Mouse (Mus musculus) thymus, postnatal 4 days (tissue): Measurements from ENCODE around the gene 6330403K07Rik.
A peak's percentile ranks its signal among the peaks of the same experiment; 100 is the strongest.

Experiments used
- DNase-seq: peaks from one replicate; pipeline ENCODE4 v3.0.0; 2021

The 6330403K07Rik gene

DNA sequence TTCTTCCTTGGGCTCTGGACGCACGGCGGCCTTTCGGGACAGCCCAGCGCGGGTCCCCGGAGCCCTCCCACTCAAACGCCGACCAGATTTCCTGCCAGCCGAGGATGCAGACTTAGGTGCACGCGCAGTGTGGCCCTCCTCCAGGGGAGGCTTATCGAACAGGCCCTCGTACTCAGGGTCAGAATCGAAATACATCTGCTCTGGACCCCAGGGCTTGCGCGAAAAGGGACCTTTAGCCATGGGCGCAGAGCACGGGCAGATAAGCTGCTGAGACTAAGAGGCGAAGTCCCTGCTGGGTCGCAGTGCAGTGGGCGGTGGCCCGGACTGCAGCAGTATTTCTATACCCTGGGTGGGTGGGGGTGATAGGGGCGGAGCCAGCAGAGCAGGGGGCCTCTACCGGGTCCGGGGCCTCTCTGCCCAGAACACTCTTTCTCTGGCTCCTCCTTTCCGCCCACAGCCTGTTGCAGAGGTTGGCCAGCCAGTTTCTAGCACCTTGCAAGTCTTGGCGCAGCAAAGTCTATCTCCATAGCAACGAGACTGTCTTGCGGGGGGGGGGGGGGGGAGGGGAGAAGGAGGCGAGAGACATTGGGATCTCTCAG lies at the start of gene 6330403K07Rik:
Gene 6330403K07Rik (minus strand): TSS at position 351 of the 599 bp plus-strand sequence.
- DNase-seq = peak; percentile 27

DNA sequence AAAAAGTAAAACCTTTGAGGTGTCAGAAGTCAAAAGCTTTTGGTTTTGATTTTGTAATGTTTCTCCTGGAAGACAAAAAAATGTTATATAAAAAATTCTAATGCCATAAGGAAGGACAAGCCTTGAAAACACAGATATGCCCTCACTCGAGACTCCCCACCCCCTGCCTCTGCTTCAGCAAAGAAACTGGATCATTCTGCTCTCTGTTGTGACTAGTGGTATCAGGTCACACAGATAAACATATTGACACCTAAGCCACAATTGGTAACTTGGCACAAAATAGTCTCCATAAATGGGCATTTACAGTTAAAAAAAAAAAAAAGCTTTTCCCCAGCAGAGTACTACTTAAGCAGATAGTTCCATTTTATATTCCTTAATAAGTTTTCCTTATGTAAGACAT lies 43.0 kb upstream of the 6330403K07Rik start:
- no peak for DNase-seq

GRCm38 (mm10) chr11:71052554-71052953 lies 19.2 kb upstream of the 6330403K07Rik start:
- no peak for DNase-seq

DNA sequence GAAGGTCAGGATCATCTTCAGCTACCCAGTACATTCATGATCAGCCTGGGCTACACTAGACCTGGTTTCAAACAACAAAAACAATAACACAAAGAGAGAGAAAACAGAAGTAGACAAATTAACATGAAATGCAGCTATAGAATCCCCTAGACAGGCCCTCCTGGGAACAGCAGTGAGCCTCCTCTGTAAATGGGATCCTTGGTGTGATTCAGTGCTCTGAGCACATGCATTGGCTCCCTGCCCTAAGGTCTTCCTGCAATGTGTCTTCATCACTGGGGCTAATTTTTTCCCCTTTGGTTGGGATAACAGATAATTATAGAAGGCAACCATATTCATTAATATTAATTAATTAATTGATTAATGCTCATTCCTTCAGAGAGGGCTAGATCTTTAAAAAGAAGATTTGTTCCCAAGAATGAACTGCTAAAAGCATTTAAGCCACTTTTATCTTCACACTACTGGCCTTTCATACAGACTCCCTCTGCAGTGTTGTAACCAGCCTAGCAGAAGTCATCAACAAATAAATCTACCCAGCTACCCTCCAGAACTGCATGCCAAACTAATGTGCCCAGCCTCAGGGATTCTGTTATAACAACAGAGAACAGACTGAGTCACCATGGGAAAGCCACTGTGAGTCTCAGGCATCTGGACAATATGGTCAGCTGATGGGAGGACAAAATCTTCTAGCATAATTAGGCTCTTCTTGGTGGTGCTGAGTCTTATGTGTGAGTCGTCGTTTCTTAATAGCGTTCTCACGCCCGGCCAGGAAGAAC lies 6.4 kb upstream of the 6330403K07Rik start:
- DNase-seq = no peak

DNA sequence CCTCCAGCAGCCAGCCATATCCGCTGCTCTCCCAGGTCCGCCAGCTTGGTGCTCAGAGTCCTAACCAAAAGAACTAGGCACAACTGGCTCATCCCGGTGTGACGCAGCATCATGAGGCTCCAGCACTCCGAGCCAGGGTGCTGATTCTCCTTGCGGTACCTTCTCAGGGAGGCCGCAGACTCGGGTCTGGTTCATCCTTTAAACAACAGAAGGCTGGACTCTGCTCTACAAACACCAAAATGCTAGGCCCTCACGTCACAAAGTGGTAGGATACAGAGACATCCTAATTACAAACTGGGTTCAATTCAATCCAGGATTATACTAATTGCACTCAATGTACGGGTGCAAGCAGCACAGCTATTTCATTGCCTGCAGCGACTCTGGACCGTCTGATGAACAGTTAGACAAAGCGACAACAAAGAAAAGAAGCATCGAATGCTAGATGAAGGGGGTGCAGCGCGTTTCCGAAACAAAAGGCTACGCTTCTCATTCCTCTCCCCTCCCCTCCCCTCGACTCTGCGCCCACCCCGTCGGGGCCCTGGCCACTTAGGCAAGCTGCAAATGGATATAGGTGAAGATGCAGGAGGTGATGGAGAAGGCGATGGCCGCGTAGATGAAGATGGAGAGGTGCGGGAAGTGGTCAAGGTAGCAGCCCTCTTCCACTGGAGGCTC lies 686 bp downstream of the 6330403K07Rik start:
- DNase-seq = no peak

DNA sequence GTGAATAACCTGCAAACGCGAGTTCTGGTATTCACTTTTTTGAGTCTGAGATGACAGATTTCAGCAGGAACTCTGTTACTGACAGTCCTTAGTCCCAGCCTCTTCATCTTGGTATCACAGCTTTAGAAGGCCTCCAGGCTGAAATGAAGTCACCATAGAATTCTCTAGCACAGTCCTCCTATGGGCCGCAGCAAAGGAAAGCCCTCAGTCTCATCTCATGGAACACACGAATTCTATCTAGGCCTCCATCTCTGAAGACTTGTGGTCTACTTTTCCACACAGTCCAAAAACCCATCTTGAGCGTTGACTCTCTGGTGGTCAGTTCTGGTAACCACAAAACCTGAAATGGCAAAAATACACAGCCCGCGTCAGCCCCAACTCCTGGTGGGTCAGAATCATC lies 1.2 kb downstream of the 6330403K07Rik start:
- DNase-seq = no peak

GRCm38 (mm10) chr11:71029403-71030118 lies 3.8 kb downstream of the 6330403K07Rik start:
- no peak for DNase-seq

- no peak for DNase-seq
Measured at GRCm38 (mm10) chr11:71028280-71028679, 5.0 kb downstream of the 6330403K07Rik start.

GRCm38 (mm10) chr11:71019201-71020068 lies 13.9 kb downstream of the 6330403K07Rik start, which contains the start of the genes Mis12 and Derl2:
Gene Mis12 (plus strand): TSS chr11:71019611.
Gene Derl2 (minus strand): TSS chr11:71019841.
- DNase-seq = peak; percentile 95

DNA sequence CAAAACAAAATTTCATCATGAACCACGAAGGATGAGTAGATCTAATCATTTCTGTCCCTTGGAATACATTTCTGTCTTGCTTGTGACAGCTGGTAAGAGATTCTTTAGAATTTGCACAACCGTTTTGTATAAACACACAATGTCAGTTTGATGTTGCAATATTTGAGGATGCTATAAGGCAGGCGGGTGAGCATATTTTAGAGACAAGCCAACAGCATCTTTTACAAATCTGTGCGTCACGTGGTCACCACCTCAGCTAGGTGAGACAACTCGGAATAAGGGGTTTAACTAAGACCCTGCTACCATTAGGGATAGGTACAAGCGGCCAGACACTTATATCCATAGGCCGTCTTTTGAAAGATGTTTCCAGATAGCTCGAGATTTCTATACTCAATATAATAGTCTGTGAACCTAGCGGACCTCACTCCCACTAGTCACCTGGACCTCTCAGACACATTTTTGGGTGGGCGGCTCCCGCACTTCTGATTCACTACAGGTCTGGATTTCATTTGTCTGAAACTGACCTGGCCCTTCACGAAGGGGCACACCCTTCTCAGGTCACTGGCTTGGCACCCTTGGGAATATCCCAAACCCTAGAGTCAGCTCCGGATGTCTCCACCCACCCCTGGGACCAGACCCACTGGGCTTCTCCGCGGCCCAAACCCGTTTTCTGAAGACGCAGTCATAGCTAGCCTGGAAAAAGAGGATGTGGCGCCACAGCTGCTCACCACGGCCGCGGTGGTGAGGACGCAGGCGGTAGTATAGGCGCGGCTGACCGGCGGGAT lies 14.7 kb downstream of the 6330403K07Rik start:
- no peak for DNase-seq

- DNase-seq = no peak
Measured at GRCm38 (mm10) chr11:71017051-71017450, 16.3 kb downstream of the 6330403K07Rik start.

- DNase-seq = no peak
Measured at GRCm38 (mm10) chr11:71012743-71013142, 20.6 kb downstream of the 6330403K07Rik start.

DNA sequence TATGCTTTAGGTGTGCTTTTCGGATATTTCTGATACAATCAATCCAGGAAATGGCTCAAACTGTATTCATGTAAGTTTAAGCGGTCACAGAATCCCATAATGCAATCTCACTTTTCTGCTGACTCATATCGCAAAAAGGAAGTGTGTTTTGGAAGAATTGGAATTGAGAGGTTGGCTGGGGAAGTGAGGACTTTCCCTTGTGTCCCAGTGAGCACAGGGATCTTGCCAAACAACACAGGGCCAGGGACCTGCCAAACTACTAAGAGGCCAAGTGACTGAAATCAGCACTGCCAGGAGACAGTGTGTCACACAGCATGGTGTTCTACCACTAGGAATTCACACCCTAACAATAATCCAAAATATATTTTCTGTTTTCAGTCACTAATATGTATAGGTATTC lies 25.0 kb downstream of the 6330403K07Rik start:
- DNase-seq = no peak

GRCm38 (mm10) chr11:71007831-71008230 lies 25.5 kb downstream of the 6330403K07Rik start:
- no peak for DNase-seq

DNA sequence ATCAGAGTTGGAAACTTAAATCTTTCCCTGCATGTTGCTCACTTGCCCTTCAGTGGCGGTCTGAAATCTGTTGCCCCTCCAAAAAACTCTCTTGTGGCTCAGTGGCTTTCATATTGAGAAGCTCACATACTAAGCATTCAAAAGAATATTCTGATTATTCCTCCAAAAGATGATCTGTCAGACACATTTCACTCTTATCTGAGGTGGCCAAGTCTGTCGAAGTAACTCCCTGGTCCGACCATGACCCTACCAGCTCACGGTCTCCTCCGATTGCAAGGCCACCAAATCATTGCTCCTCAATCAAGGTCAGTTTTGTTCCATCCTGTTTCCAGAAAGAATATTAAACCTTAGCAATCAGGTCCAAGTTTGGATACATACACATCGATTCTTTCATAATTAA lies 26.3 kb downstream of the 6330403K07Rik start:
- no peak for DNase-seq

DNA sequence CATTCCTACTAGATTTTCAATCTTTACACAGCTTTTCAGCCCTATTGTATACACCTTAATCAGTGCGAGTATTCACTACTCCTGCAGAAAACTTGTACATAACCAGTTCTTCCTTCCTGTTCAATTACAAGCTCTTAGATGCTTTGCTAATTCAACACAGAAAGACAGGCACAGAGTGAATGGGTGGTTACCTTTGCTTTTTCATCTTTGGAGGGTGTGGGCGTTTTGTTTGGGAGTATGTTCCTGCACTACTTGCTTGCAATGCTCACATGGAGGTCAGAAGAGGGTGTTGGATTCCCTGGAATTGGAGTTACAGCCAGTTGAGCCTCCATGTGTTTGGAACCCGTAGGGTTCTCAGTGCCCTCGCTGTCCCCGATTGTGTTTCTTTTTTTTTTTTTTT lies 28.3 kb downstream of the 6330403K07Rik start:
- no peak for DNase-seq

DNA sequence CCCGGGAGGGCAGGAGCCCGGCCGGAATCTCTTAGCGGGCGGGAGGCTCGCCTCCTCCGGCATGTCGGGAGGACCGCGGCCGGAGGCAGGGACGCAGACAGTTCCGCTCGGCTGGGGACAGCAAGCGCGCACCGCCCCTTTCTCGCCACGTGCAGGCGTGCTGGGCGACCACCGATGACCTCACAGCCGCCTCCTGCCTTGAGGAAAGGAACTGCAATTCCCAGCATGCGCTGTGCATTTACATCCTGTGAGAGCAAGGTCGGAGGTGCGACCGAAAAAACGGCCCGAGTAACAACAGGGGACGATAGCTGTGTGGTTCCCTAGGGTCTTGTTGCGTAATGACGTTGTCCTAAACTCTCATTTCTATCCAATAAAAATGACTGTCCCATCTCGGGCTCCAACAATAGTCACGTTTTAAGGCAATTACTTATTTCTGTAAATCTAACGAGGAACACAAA lies 29.0 kb downstream of the 6330403K07Rik start, which contains the start of gene Dhx33:
Gene Dhx33 (minus strand): TSS at position 122 of the 458 bp plus-strand sequence.
- DNase-seq = peak; percentile 92

- no peak for DNase-seq
Measured at GRCm38 (mm10) chr11:71003611-71004315, 29.6 kb downstream of the 6330403K07Rik start.

GRCm38 (mm10) chr11:71001167-71001566 lies 32.1 kb downstream of the 6330403K07Rik start:
- DNase-seq = no peak

DNA sequence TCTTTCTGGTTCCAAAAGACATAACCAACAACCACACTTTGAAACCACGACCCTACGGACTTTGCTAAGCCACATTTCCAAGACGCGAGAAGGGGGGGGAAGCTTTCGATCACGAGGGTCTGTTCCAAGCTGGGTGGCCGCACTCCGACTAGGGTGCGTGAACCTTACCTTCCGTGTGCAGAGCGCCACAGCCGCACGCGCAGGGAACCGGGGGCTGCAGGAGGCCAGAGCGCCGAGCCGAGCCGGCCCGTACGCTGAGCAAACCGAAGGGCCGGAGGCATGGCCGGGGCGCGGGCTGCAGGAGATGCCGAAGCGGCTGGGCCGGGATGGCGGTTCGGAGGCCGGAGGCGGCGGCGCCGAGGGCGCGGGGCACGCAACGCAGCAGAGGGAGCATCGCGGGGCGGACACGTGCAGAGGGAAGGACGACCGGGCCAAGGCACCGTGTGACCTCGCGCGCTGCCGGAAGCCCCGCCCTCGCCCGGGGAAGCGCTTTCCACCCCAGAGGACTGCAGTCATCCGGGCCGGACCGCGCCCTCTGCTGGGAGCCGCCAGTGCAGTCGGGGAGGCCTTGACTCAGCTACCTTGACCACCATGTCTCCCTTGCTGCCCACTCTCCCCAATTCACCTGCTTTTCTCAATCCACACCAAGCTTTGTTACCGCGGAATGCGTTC lies 50.6 kb downstream of the 6330403K07Rik start, which contains the start of gene C1qbp:
Gene C1qbp (minus strand): TSS at position 470 of the 672 bp plus-strand sequence.
- DNase-seq = peak; percentile 99
